Mouse (Mus musculus): ENCODE data around the gene Prom1. TPM values are rescaled to one million over a fixed set of nuclear protein-coding genes. Genes with fewer than 3 reads are reported as not detected.
A peak's percentile ranks its signal among the peaks of the same experiment; 100 is the strongest.

Gene Prom1
- total RNA-seq, 1 experiment, result 12.7 TPM

- in situ Hi-C loops (cut with MboI; ENCODE audit: low sequenced_read_pairs in 2 of 2, unreplicated experiment in 2 of 2), result loop anchor here in 1 of 2 experiments (10.0 kb wide), 1 partner anchor 213 kb away; no protein-coding TSS in a partner anchor
Measured at GRCm38 (mm10) chr5:44108125-44108524, 6.3 kb upstream of the Prom1 start.

GRCm38 (mm10) chr5:44105192-44105591 is 3.4 kb upstream of the Prom1 start:
- Histone ChIP-seq H3K36me3 (ENCODE audit: control insufficient read depth, insufficient read depth, low read length, poor library complexity, severe bottlenecking) (no peaks in the 10 kb centered on the region), H3K4me3 (ENCODE audit: insufficient read depth in 1 of 2, low read depth in 1 of 2, low read length in 2 of 2, poor library complexity in 1 of 2, severe bottlenecking in 1 of 2) (no peak overlapping the region), H3K9ac (ENCODE audit: insufficient read depth, low read depth, low read length, poor library complexity, severe bottlenecking) (no peak overlapping the region), H3K9me3 (ENCODE audit: control insufficient read depth, insufficient read depth, low read depth, low read length) (no peaks in the 10 kb centered on the region), H3K27ac (ENCODE audit: insufficient read depth, low read depth, low read length, poor library complexity, severe bottlenecking) (no peak overlapping the region), H3K4me1 (ENCODE audit: control insufficient read depth in 2 of 2, insufficient read depth in 2 of 2, low read length in 2 of 2, poor library complexity in 1 of 2) (0 out of 4 replicates have a peak, but pooled peaks cover 0 to 2% of the 10 kb centered on the region in 2 experiments)
- TF ChIP-seq HCFC1 (IDR thresholded peaks at IDR 0.05; ENCODE audit: borderline replicate concordance, insufficient read depth, low read length) (no peak), CHD2 (IDR thresholded peaks at IDR 0.05; ENCODE audit: low read depth, low read length) (no peak), ZC3H11A (IDR thresholded peaks at IDR 0.05; ENCODE audit: borderline replicate concordance, low read depth, low read length) (no peak), ZNF384 (IDR thresholded peaks at IDR 0.05; ENCODE audit: low read depth, low read length) (no peak), MAFK (IDR thresholded peaks at IDR 0.05; ENCODE audit: insufficient read depth, low read depth, low read length) (no peak)
- in situ Hi-C loops (cut with MboI; ENCODE audit: low sequenced_read_pairs in 2 of 2, unreplicated experiment in 2 of 2), result loop anchor here in 1 of 2 experiments (10.0 kb wide), 1 partner anchor 210 kb away; no protein-coding TSS in a partner anchor
- no peak for DNase-seq (ENCODE audit: low read depth, low spot score)

More at GRCm38 (mm10) chr5:44108125-44108524, 6.3 kb upstream of the Prom1 start:
- no peaks in the 10 kb centered on the region for H3K36me3 ChIP-seq (ENCODE audit: control insufficient read depth, insufficient read depth, low read length, poor library complexity, severe bottlenecking)
- TF ChIP-seq ZNF384 (IDR thresholded peaks at IDR 0.05; ENCODE audit: low read depth, low read length) (no peak), MAFK (IDR thresholded peaks at IDR 0.05; ENCODE audit: insufficient read depth, low read depth, low read length) (no peak), CHD2 (IDR thresholded peaks at IDR 0.05; ENCODE audit: low read depth, low read length) (no peak), HCFC1 (IDR thresholded peaks at IDR 0.05; ENCODE audit: borderline replicate concordance, insufficient read depth, low read length) (no peak), ZC3H11A (IDR thresholded peaks at IDR 0.05; ENCODE audit: borderline replicate concordance, low read depth, low read length) (no peak)
- no peak overlapping the region for H3K27ac ChIP-seq (ENCODE audit: insufficient read depth, low read depth, low read length, poor library complexity, severe bottlenecking)
- H3K4me1 ChIP-seq (ENCODE audit: control insufficient read depth in 2 of 2, insufficient read depth in 2 of 2, low read length in 2 of 2, poor library complexity in 1 of 2), result no peaks in the 10 kb centered on the region
- no peaks in the 10 kb centered on the region for H3K9me3 ChIP-seq (ENCODE audit: control insufficient read depth, insufficient read depth, low read depth, low read length)
- no peak for DNase-seq (ENCODE audit: low read depth, low spot score)
- no peak overlapping the region for H3K4me3 ChIP-seq (ENCODE audit: insufficient read depth in 1 of 2, low read depth in 1 of 2, low read length in 2 of 2, poor library complexity in 1 of 2, severe bottlenecking in 1 of 2)
- no peak overlapping the region for H3K9ac ChIP-seq (ENCODE audit: insufficient read depth, low read depth, low read length, poor library complexity, severe bottlenecking)

- Histone ChIP-seq H3K27ac (ENCODE audit: insufficient read depth, low read depth, low read length, poor library complexity, severe bottlenecking) (no peak overlapping the region), H3K9me3 (ENCODE audit: control insufficient read depth, insufficient read depth, low read depth, low read length) (no peaks in the 10 kb centered on the region), H3K4me3 (ENCODE audit: insufficient read depth in 1 of 2, low read depth in 1 of 2, low read length in 2 of 2, poor library complexity in 1 of 2, severe bottlenecking in 1 of 2) (no peak overlapping the region), H3K4me1 (ENCODE audit: control insufficient read depth in 2 of 2, insufficient read depth in 2 of 2, low read length in 2 of 2, poor library complexity in 1 of 2) (peaks cover 2% of the 10 kb centered on the region in 2 experiments; a peak in 1 of 4 replicates), H3K36me3 (ENCODE audit: control insufficient read depth, insufficient read depth, low read length, poor library complexity, severe bottlenecking) (no peaks in the 10 kb centered on the region), H3K9ac (ENCODE audit: insufficient read depth, low read depth, low read length, poor library complexity, severe bottlenecking) (no peak overlapping the region)
- DNase-seq (ENCODE audit: low read depth, low spot score), result no peak
- in situ Hi-C loops (cut with MboI; ENCODE audit: low sequenced_read_pairs in 2 of 2, unreplicated experiment in 2 of 2), result loop anchor here in 1 of 2 experiments (10.0 kb wide), 1 partner anchor 210 kb away; no protein-coding TSS in a partner anchor
- TF ChIP-seq ZNF384 (IDR thresholded peaks at IDR 0.05; ENCODE audit: low read depth, low read length) (no peak), ZC3H11A (IDR thresholded peaks at IDR 0.05; ENCODE audit: borderline replicate concordance, low read depth, low read length) (no peak), CHD2 (IDR thresholded peaks at IDR 0.05; ENCODE audit: low read depth, low read length) (no peak), HCFC1 (IDR thresholded peaks at IDR 0.05; ENCODE audit: borderline replicate concordance, insufficient read depth, low read length) (no peak), MAFK (IDR thresholded peaks at IDR 0.05; ENCODE audit: insufficient read depth, low read depth, low read length) (no peak)
Measured at GRCm38 (mm10) chr5:44104686-44105085, 2.9 kb upstream of the Prom1 start.

- Histone ChIP-seq H3K27ac (ENCODE audit: insufficient read depth, low read depth, low read length, poor library complexity, severe bottlenecking) (no peak overlapping the region), H3K4me3 (ENCODE audit: insufficient read depth in 1 of 2, low read depth in 1 of 2, low read length in 2 of 2, poor library complexity in 1 of 2, severe bottlenecking in 1 of 2) (no peak overlapping the region), H3K9me3 (ENCODE audit: control insufficient read depth, insufficient read depth, low read depth, low read length) (no peaks in the 10 kb centered on the region), H3K36me3 (ENCODE audit: control insufficient read depth, insufficient read depth, low read length, poor library complexity, severe bottlenecking) (no peaks in the 10 kb centered on the region), H3K9ac (ENCODE audit: insufficient read depth, low read depth, low read length, poor library complexity, severe bottlenecking) (no peak overlapping the region), H3K4me1 (ENCODE audit: control insufficient read depth in 2 of 2, insufficient read depth in 2 of 2, low read length in 2 of 2, poor library complexity in 1 of 2) (peaks cover 2% of the 10 kb centered on the region in 2 experiments; a peak in 1 of 4 replicates)
- TF ChIP-seq MAFK (IDR thresholded peaks at IDR 0.05; ENCODE audit: insufficient read depth, low read depth, low read length) (no peak), ZC3H11A (IDR thresholded peaks at IDR 0.05; ENCODE audit: borderline replicate concordance, low read depth, low read length) (peak; percentile 39; the same call in 1 of the 2 replicates)
- DNase-seq (ENCODE audit: low read depth, low spot score), result peak; percentile 36
- in situ Hi-C loops (cut with MboI; ENCODE audit: low sequenced_read_pairs in 2 of 2, unreplicated experiment in 2 of 2), result loop anchor here in 1 of 2 experiments (10.0 kb wide), 1 partner anchor 209 kb away; no protein-coding TSS in a partner anchor
Measured at GRCm38 (mm10) chr5:44104120-44104519, 2.3 kb upstream of the Prom1 start.

All from ES-E14 (cell line).